Mouse (Mus musculus) heart, adult 2 months (tissue): ENCODE measurements around the gene Meis2. TPM values are rescaled to one million over a fixed set of nuclear protein-coding genes. Genes with fewer than 3 reads are reported as not detected.

Experiments
- DNase-seq, 2 experiments: peaks; one replicate each; pipeline ENCODE4 v3.0.0; 2021
- H3K27ac ChIP-seq: fragments of 200-600 bp; 2 replicates; pipeline ENCODE4 v1.8.1; 2022
- H3K27me3 ChIP-seq: fragments of 200-500 bp; 2 replicates; pipeline ENCODE4 v1.6.1; 2012; ENCODE audit warnings: mild to moderate bottlenecking, low read length, inconsistent platforms, mixed read lengths; ENCODE audit not compliant: control insufficient read depth, insufficient read depth
- H3K36me3 ChIP-seq: fragments of 200-500 bp; 2 replicates; pipeline ENCODE4 v1.6.1; 2012; ENCODE audit warnings: low read length, inconsistent platforms; ENCODE audit not compliant: control insufficient read depth, insufficient read depth
- H3K4me1 ChIP-seq: fragments of 200-500 bp; 2 replicates; pipeline ENCODE4 v1.6.1; 2011; ENCODE audit warnings: low read length; ENCODE audit not compliant: control insufficient read depth, insufficient read depth
- H3K4me3 ChIP-seq: fragments of 200-600 bp; 2 replicates; pipeline ENCODE4 v1.8.1; 2022
- H3K79me2 ChIP-seq: fragments of 200-500 bp; replicated peaks from 2 replicates; pipeline ENCODE4 v1.6.1; 2012; ENCODE audit warnings: mild to moderate bottlenecking, inconsistent platforms, low read length, moderate library complexity, mixed read lengths; ENCODE audit not compliant: control insufficient read depth, insufficient read depth
- H3K9ac ChIP-seq: fragments of 200-500 bp; 2 replicates; pipeline ENCODE4 v1.6.1; 2012; ENCODE audit warnings: low read depth, mild to moderate bottlenecking, control low read depth, inconsistent platforms, low read length, mixed read lengths
- CTCF ChIP-seq: fragments of 200-600 bp; IDR thresholded peaks from 2 replicates; pipeline ENCODE4 v1.8.1; 2022; ENCODE audit warnings: antibody characterized with exemption, mild to moderate bottlenecking, moderate library complexity
- EP300 ChIP-seq: fragments of 200-500 bp; IDR thresholded peaks from 2 replicates; pipeline ENCODE4 v1.6.1; 2011; ENCODE audit warnings: low read depth, low read length, control low read depth; ENCODE audit not compliant: insufficient read depth
- POLR2A ChIP-seq: fragments of 200-500 bp; IDR thresholded peaks from 2 replicates; pipeline ENCODE4 v1.6.1; 2011; ENCODE audit warnings: mild to moderate bottlenecking, low read depth, low read length, control low read depth; ENCODE audit not compliant: insufficient read depth
- WGBS: fragments of 180-500 bp; shearing (Covaris S2); methylation state at CpG from one replicate; pipeline ENCODE4 v1.1.7; 2018; 5-methylcytosine and 5-hydroxymethylcytosine counted together
- intact Hi-C: fragments of 180-260 bp; cut with DNase I; formaldehyde crosslinking; loops from one replicate; pipeline ENCODE4 v1.15.1; 2025
- polyA plus RNA-seq: library from polyadenylated mRNA; depleted of rRNA; stranded (reverse); fragments of >200 nt; gene quantifications from 2 replicates; pipeline ENCODE4 v1.2.3, GENCODE M21; 2012
- total RNA-seq, 2 experiments: library from RNA; stranded (reverse); gene quantifications; 2 replicates each; pipeline ENCODE4 v1.2.3; 2021

The Meis2 gene
- total and polyA plus RNA-seq, 3 experiments = 16.9 to 30.4 (median 24.9) TPM

GRCm38 (mm10) chr2:115988448-115988847 is 77.2 kb downstream of the Meis2 start:
- H3K27me3 ChIP-seq = no peaks in the 10 kb centered on the region
- 85% methylated on average over 4 of the region's 4 CpGs for WGBS
- H3K4me1 ChIP-seq = no peaks in the 10 kb centered on the region; the same call in 1 of the 2 replicates
- H3K4me3 ChIP-seq = no peak overlapping the region
- H3K36me3 ChIP-seq = no peaks in the 10 kb centered on the region
- intact Hi-C loops = no loop called here
- no peak overlapping the region for H3K9ac ChIP-seq
- TF ChIP-seq EP300 (no peak), CTCF (no peak)
- no peak overlapping the region for H3K27ac ChIP-seq
- no peak for DNase-seq
- H3K79me2 ChIP-seq = no peaks in the 10 kb centered on the region

- no peaks in the 10 kb centered on the region; the same call in 1 of the 2 replicates for H3K4me1 ChIP-seq
- TF ChIP-seq POLR2A (no peak), CTCF (no peak), EP300 (no peak)
- H3K36me3 ChIP-seq = no peaks in the 10 kb centered on the region
- intact Hi-C loops = no loop called here
- H3K9ac ChIP-seq = no peak overlapping the region
- no peak overlapping the region for H3K4me3 ChIP-seq
- DNase-seq = no peak
- no peak overlapping the region for H3K27ac ChIP-seq
- no peaks in the 10 kb centered on the region for H3K79me2 ChIP-seq
- no peaks in the 10 kb centered on the region for H3K27me3 ChIP-seq
- WGBS = 54% methylated on average over 9 of the region's 9 CpGs
These were observed 80.7 kb downstream of the Meis2 start for GRCm38 (mm10) chr2:115984952-115985351.

GRCm38 (mm10) chr2:115984487-115984886 is 81.2 kb downstream of the Meis2 start:
- TF ChIP-seq EP300 = no peak
- Histone ChIP-seq H3K27ac (no peak overlapping the region), H3K4me3 (no peak overlapping the region), H3K27me3 (no peaks in the 10 kb centered on the region), H3K79me2 (no peaks in the 10 kb centered on the region), H3K4me1 (no peaks in the 10 kb centered on the region; the same call in 1 of the 2 replicates), H3K9ac (no peak overlapping the region), H3K36me3 (no peaks in the 10 kb centered on the region)
- no peak for DNase-seq
- 78% methylated on average over 4 of the region's 4 CpGs for WGBS
- intact Hi-C loops = no loop called here

- H3K4me3 ChIP-seq = no peak overlapping the region
- H3K79me2 ChIP-seq = no peaks in the 10 kb centered on the region
- intact Hi-C loops = no loop called here
- TF ChIP-seq POLR2A = no peak
- H3K27me3 ChIP-seq = no peaks in the 10 kb centered on the region
- no peaks in the 10 kb centered on the region for H3K36me3 ChIP-seq
- H3K4me1 ChIP-seq = no peaks in the 10 kb centered on the region; the same call in 1 of the 2 replicates
- no peak overlapping the region for H3K27ac ChIP-seq
- no peak for DNase-seq
- no peak overlapping the region for H3K9ac ChIP-seq
These were observed 85.1 kb downstream of the Meis2 start for GRCm38 (mm10) chr2:115980490-115980889.

- Histone ChIP-seq H3K9ac (no peak overlapping the region), H3K27ac (no peak overlapping the region), H3K4me1 (no peaks in the 10 kb centered on the region), H3K79me2 (no peaks in the 10 kb centered on the region), H3K4me3 (no peak overlapping the region), H3K27me3 (no peaks in the 10 kb centered on the region), H3K36me3 (no peaks in the 10 kb centered on the region)
- intact Hi-C loops = no loop called here
- TF ChIP-seq CTCF = no peak
- TF ChIP-seq POLR2A = no peak
- no peak for TF ChIP-seq EP300
- DNase-seq = no peak
- 81% methylated on average over 14 of the region's 14 CpGs for WGBS
These were observed 85.8 kb downstream of the Meis2 start for GRCm38 (mm10) chr2:115979683-115980476.

GRCm38 (mm10) chr2:115978666-115979065 is 87.0 kb downstream of the Meis2 start:
- TF ChIP-seq CTCF = no peak
- TF ChIP-seq EP300 = no peak
- no peak for TF ChIP-seq POLR2A
- intact Hi-C loops = no loop called here
- Histone ChIP-seq H3K4me3 (no peak overlapping the region), H3K36me3 (no peaks in the 10 kb centered on the region), H3K27me3 (no peaks in the 10 kb centered on the region), H3K27ac (no peak overlapping the region), H3K4me1 (no peaks in the 10 kb centered on the region), H3K9ac (no peak overlapping the region), H3K79me2 (no peaks in the 10 kb centered on the region)
- no peak for DNase-seq
- 73% methylated on average over 5 of the region's 5 CpGs for WGBS
